Mouse (Mus musculus): ENCODE results near the gene Gm10964. TPM values are rescaled to one million over a fixed set of nuclear protein-coding genes. Genes with fewer than 3 reads are reported as not detected.

Gm10964 gene
- polyA plus RNA-seq, 1 experiment from 2014 or later = not detected

DNA sequence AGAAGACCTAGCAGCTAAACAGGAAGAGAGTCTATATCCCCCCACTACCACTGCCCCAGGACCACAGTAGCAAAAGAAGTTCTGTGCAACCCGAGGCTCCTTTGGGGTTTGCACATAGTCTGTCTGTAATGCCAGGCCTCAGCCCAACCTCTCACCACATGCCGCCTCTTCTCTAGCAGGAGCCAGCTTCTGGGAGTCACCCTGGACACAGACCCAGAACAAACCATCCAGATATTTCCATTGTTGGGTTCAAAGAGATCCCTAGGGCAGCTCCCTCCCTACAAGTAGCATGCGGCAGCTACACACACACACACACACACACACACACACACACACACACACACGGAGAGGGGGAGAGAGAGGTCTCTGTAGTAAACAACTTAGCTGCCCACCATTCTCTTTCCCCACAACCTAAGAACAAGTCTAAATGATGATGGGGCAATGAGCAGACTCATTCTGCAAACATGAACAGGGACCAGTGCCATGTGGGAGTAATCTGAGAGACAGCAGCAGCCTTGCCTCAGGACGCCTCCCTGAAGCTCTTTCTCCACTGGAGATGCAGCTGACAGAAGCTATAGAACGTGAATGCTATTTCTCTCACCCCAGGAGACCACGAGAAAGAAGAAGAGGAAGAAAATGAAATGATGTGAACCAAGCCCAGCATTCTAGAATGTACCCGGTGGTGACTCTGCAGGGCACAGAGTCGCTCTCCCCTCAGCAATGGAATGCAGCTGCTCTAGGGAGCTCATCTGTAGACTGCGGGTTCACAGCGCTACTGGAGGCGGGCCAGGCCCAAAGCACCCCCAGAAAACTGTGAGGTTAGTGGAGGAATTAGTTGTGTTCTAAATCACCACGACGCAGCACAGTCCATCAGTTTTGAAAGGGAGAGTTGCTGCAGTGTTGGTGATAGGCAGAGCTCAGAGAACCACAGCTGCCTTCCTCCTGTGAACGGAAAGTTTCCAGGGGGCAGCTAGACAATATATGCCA, 22.1 kb upstream of the Gm10964 start:
- Histone ChIP-seq H3K4me3 (no peak overlapping the region), H3K27me3 (no peaks in the 10 kb centered on the region), H3K9me3 (no peaks in the 10 kb centered on the region), H3K9ac (no peak overlapping the region), H3K27ac (replicated peaks) (0 out of 2 replicates have a peak overlapping the region, but pooled peaks have one; percentile 34), H3K36me3 (no peaks in the 10 kb centered on the region), H3K4me2 (no peak overlapping the region), H3K4me1 (replicated peaks) (peaks cover 18% of the 10 kb centered on the region)
- WGBS = 26% methylated on average over 15 of the region's 15 CpGs
- no peak for ATAC-seq (ENCODE audit: low FRiP score, low read depth)

DNA sequence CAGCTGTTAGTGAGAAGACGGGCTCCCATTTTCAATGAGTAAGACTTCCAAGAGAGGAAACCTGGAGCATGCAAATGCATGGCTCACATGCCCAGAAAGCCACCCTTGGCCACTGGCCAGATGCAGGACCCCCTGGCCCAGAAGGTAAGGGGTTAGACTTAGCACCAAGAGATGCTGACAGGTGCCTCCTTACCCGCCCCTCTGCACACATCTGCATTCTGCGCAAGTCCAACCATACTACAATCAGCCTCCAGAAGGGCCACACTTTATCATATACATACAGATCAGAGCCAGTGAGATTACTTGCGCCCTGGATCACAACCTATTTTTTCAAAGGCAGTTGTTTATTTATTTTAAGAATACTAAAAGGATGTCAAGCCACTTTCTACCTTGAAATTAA, 20.4 kb upstream of the Gm10964 start:
- Histone ChIP-seq H3K36me3 (no peaks in the 10 kb centered on the region), H3K27ac (replicated peaks) (no peak overlapping the region), H3K4me1 (replicated peaks) (peaks cover 18% of the 10 kb centered on the region), H3K9me3 (no peaks in the 10 kb centered on the region), H3K4me2 (no peak overlapping the region), H3K9ac (no peak overlapping the region), H3K27me3 (no peaks in the 10 kb centered on the region), H3K4me3 (no peak overlapping the region)
- WGBS = 81% methylated on average over 4 of the region's 4 CpGs
- no peak; the same call in 1 of the 2 replicates for ATAC-seq (ENCODE audit: low FRiP score, low read depth)

DNA sequence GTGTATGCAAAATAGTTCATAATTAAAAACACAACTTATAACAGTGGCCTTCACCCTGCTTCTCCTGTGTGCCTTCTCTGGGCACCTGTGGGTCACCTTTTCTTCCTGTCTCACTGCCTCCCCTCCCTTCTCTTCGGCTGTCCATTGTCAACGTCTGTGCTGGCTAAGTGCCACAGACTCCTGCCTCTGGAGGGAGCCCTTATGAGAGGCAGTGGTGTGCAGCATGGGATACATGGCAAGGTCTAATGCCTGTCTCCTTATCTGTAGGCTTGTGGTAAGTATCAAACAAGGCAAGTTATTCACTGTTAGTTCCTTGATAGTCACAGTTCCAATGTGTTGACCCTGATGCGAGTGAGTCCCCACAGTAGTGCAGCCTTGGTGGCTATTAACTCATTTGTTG, 15.0 kb upstream of the Gm10964 start:
- no peak for ATAC-seq (ENCODE audit: low FRiP score, low read depth)
- 62% methylated on average over 3 of the region's 3 CpGs for WGBS

DNA sequence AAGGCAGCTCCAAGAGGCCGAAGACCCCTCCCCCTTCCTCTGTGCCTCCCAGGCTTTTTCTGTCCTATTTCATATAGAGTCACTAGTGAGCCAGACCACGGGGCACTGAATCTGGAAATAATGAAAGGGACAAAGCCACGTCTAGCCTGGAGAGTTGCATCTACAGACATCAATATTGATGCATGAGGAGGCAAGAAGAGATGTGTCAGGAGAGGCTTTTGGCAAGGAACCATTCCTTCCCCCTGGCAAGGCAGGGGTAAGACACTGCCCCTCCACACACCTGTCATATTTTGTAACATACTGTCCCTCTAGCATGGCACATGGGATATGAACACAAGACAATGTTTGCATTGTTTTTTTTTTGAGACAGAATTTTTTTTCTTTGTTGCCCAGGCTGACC, 12.5 kb upstream of the Gm10964 start:
- Histone ChIP-seq H3K27ac (replicated peaks) (no peak overlapping the region), H3K27me3 (no peaks in the 10 kb centered on the region), H3K9ac (no peak overlapping the region), H3K4me2 (no peak overlapping the region), H3K9me3 (no peaks in the 10 kb centered on the region), H3K36me3 (no peaks in the 10 kb centered on the region), H3K4me3 (no peak overlapping the region), H3K4me1 (replicated peaks) (peaks cover 3% of the 10 kb centered on the region)
- ATAC-seq (ENCODE audit: low FRiP score, low read depth) = no peak
- 39% methylated on average over 3 of the region's 3 CpGs for WGBS

More for the DNA sequence above, 15.0 kb upstream of the Gm10964 start:
- H3K9ac ChIP-seq = no peak overlapping the region
- no peak overlapping the region for H3K4me3 ChIP-seq
- no peaks in the 10 kb centered on the region for H3K9me3 ChIP-seq
- H3K27me3 ChIP-seq = no peaks in the 10 kb centered on the region
- H3K36me3 ChIP-seq = no peaks in the 10 kb centered on the region
- H3K27ac ChIP-seq (replicated peaks) = no peak overlapping the region
- H3K4me1 ChIP-seq (replicated peaks) = peaks cover 3% of the 10 kb centered on the region
- H3K4me2 ChIP-seq = no peak overlapping the region

DNA sequence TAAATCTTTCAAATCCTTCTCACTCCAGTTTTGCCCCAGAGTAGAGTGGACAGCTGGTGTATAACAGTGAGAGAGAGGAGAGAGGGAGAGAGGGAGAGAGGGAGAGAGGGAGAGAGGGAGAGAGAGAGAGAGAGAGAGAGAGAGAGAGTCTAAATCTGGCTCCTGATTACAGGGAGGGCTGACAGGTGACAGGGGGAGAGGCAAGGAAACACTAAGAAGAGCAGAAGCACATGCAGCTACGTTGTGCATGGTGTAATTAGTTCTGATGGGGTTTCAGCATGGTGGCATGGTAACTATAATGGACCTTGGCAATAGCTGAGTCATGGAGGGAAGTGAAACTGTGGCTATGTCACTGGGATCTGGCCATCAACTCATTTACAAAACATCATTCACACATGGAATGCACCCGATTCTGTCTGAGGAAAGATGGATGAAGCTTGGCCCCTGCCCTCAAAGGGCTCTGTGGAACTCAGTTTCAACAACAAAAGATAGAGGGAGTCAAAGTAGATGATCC, 11.3 kb upstream of the Gm10964 start:
- Histone ChIP-seq H3K9ac (no peak overlapping the region), H3K27me3 (no peaks in the 10 kb centered on the region), H3K36me3 (no peaks in the 10 kb centered on the region), H3K9me3 (no peaks in the 10 kb centered on the region), H3K4me2 (no peak overlapping the region), H3K4me1 (replicated peaks) (peaks cover 3% of the 10 kb centered on the region), H3K4me3 (no peak overlapping the region), H3K27ac (replicated peaks) (no peak overlapping the region)
- no peak for ATAC-seq (ENCODE audit: low FRiP score, low read depth)
- 45% methylated on average over 2 of the region's 2 CpGs for WGBS

DNA sequence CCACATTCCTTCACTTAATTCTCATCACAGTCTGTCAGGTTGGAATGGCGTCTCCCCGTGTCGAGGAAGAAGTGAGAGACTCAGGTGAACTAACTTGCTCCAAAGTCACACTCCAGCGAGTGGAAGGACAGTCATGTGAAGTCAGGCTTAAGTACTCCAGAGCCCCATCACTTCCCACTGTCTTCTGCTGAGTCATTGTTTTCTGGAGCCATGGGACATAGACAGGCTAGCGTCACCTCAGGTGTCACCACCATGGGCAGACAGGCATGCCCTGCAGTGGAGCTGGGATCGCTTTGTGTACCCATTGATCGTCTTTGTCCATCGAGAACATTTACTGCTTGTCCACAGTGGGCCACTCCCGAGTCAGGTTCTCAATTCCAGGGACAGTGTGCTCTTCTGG, 9.3 kb upstream of the Gm10964 start:
- Histone ChIP-seq H3K27me3 (no peaks in the 10 kb centered on the region), H3K4me3 (no peak overlapping the region), H3K4me1 (replicated peaks) (peaks cover 19% of the 10 kb centered on the region), H3K9me3 (no peaks in the 10 kb centered on the region), H3K27ac (replicated peaks) (no peak overlapping the region), H3K9ac (no peak overlapping the region), H3K4me2 (no peak overlapping the region), H3K36me3 (no peaks in the 10 kb centered on the region)
- WGBS = 93% methylated on average over 9 of the region's 9 CpGs
- no peak for ATAC-seq (ENCODE audit: low FRiP score, low read depth)

DNA sequence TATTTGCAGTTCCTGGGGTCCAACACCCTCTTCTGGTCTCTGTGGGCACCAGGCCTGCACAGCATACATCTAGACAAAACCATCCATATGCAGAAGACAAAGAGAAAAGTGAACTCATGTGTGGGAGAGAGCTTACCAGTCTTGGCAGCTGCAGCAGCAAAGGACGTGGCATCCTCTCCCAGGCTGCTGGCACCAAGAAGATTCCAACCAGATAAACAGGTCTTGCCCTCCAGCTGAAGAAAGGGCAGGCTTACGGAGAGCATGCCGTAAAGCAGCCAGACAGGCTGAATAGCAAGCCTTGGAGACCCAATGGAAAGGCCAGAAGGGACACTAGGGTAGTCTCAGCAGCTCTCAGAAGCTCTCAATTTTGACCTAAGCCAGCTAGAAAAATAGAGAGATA, 7.0 kb upstream of the Gm10964 start:
- 78% methylated on average over 3 of the region's 3 CpGs for WGBS
- no peak for ATAC-seq (ENCODE audit: low FRiP score, low read depth)
- Histone ChIP-seq H3K4me1 (replicated peaks) (peaks cover 41% of the 10 kb centered on the region), H3K9me3 (no peaks in the 10 kb centered on the region), H3K9ac (no peak overlapping the region), H3K36me3 (no peaks in the 10 kb centered on the region), H3K27ac (replicated peaks) (no peak overlapping the region), H3K27me3 (no peaks in the 10 kb centered on the region), H3K4me3 (no peak overlapping the region), H3K4me2 (no peak overlapping the region)

DNA sequence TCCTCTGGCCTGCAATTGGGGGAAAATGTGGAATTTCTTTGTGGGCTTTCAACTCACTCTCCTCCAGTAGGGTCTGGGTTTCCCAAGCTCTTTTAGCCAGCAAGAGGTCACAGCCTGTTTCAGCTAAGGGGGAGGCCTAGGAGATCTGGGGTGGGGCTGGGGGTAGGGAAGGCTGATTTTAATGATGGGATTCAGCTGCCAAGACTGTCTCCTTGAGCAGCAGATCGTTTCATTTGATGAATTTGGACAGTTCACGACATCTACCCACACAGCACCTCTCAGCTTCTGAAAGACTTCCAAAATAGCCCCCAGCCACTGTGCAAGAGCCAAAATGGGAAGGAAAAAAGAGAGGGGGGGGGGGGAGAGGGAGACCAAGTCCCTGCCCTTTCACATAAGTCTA, 6.0 kb upstream of the Gm10964 start:
- 14% methylated on average over 2 of the region's 2 CpGs for WGBS

DNA sequence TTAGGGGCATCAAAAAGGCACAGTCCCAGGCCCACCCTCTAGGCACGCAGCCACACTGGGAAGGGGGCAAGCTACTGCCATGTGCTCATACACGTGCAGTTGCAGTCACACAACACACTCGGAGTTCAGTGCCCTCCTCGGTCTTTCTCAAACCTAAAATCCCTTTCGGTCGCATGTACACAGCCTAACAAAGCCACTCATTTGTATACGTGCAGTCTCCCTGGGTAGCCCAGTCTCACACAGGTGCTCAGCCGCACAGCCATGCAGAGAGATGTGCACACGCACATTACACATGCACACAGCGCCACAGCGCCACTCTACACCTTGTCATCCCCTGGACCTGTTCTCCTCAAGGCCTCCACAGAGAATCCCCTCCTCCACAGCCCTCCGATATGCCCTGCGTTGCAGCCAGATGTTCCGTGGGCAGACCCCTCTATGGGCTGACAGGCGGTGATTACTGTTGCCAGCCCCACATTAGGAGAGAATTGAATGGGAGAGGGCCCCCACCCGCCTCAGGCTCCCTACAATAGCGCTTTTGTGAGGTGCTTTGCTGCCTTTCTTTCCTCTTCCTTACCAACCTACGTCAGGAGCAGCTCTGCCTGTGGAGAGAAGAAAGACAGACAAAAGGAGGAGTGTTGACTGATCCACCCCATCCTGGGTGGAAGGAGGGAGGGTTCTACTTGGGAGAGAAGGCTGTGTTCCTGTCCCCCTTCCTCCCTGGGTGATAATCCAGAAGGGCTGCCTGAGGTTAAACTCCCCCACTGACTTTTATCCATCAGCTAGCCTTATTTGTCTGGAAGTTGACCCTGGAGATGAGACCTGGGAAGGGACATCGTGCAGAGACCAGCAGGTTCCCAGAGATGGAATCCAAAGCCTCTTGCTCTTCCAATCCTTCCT, 5.1 kb upstream of the Gm10964 start:
- Histone ChIP-seq H3K9ac (peak overlapping the region; percentile 25), H3K4me1 (replicated peaks) (peaks cover 48% of the 10 kb centered on the region), H3K4me3 (peak overlapping the region; percentile 12), H3K4me2 (peak overlapping the region; percentile 48), H3K9me3 (no peaks in the 10 kb centered on the region), H3K27ac (replicated peaks) (peak overlapping the region; percentile 67), H3K27me3 (no peaks in the 10 kb centered on the region), H3K36me3 (no peaks in the 10 kb centered on the region)
- 7% methylated on average over 19 of the region's 19 CpGs for WGBS
- peak; percentile 81 for ATAC-seq (ENCODE audit: low FRiP score, low read depth)

More for the DNA sequence above, 6.0 kb upstream of the Gm10964 start:
- no peaks in the 10 kb centered on the region for H3K36me3 ChIP-seq
- ATAC-seq (ENCODE audit: low FRiP score, low read depth) = no peak
- H3K4me2 ChIP-seq = no peak overlapping the region
- no peaks in the 10 kb centered on the region for H3K27me3 ChIP-seq
- H3K4me3 ChIP-seq = no peak overlapping the region
- no peak overlapping the region for H3K9ac ChIP-seq
- H3K9me3 ChIP-seq = no peaks in the 10 kb centered on the region
- H3K27ac ChIP-seq (replicated peaks) = no peak overlapping the region
- H3K4me1 ChIP-seq (replicated peaks) = peaks cover 48% of the 10 kb centered on the region

DNA sequence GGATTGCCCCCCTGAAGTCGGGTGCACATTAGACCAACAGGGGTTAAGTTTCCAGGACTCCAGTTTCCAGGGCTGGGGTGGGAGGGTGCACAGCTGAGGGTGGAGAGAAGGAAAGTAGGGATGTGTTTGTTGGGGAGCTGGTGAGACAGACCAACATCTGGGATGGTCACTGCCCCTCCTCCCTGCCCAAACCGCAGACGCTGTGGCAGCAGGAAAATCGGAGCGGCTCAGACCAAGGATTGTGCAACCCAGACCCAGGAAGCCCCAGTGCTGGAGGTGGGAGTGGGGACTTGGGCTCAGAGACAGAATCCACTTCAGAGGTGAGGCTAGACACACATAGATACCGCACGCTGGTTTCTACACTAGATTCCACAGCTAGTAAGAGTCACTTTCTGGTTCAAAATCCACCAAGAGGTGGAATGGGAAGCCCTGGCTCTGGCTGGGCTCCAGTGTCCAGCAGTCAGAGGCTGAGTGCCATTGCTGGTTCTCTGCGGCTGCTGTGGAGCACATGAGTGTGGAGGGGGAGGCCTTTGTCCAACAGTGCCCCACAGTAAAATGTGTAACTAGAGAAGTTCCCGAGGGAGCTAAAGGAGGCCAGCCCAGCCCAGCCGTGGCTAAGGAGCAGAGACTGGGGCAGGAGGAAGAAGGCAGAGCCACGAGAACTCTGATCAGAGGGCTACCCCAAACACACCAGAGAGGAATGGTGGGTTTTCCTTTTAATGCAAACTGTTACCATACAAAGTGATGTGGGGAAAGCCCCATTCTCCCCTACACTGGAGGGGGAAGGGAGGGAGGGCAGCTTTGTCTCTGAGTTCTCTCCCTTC, 4.3 kb upstream of the Gm10964 start:
- Histone ChIP-seq H3K27me3 (no peaks in the 10 kb centered on the region), H3K27ac (replicated peaks) (peak overlapping the region; percentile 67), H3K4me3 (no peak overlapping the region), H3K4me2 (peak overlapping the region; percentile 48; the same call in 1 of the 2 replicates), H3K9me3 (no peaks in the 10 kb centered on the region), H3K4me1 (replicated peaks) (peaks cover 48% of the 10 kb centered on the region), H3K9ac (no peak overlapping the region), H3K36me3 (no peaks in the 10 kb centered on the region)
- ATAC-seq (ENCODE audit: low FRiP score, low read depth) = no peak
- WGBS = 10% methylated on average over 11 of the region's 11 CpGs
